Mouse (Mus musculus) activated CD4-positive, CD25-positive, alpha-beta regulatory T cell, adult 4 months (primary cell): ENCODE data around the gene Vrk2. TPM values are rescaled to one million over a fixed set of nuclear protein-coding genes. Genes with fewer than 3 reads are reported as not detected.

ENCODE experiments used
- polyA plus RNA-seq, 2 experiments: library from polyadenylated mRNA; unstranded; fragments of 100-300 nt; shearing (Covaris generic); gene quantifications; one replicate each; pipeline ENCODE4 v1.2.1; 2017

Vrk2 gene
- polyA plus RNA-seq, 2 experiments from 2014 or later: 48.1 to 55.3 TPM

Other genes with a start within 250 kb of the Vrk2 start
- gene Fancl, start 207.9 kb downstream of the Vrk2 start, polyA plus RNA-seq: 10 to 100 TPM; 21.6 to 29.1 TPM
- gene Gm6899, start 758 bp downstream of the Vrk2 start, polyA plus RNA-seq: not detected